Mouse (Mus musculus) c-Kit-positive CD71-positive TER-119-positive erythroid progenitor cells, embryonic 14.5 days (primary cell): ENCODE data around the gene Pnpla6.
"Not testable (repeated sequence)": the region's sequence is repeated elsewhere in the genome, so short reads cannot be mapped to it uniquely, and the experiment has no call there.

Source experiments
- DNase-seq: peaks from one replicate; pipeline ENCODE4 v3.0.0-alpha.2; 2013; ENCODE audit warnings: low spot score

Pnpla6 gene

GRCm38 (mm10) chr8:3576211-3576960 lies 61.2 kb downstream of the Pnpla6 start:
- no peak for DNase-seq

- no peak for DNase-seq
These were observed 64.5 kb downstream of the Pnpla6 start for GRCm38 (mm10) chr8:3579390-3580364.

- DNase-seq, result not testable (repeated sequence)
These were observed 66.8 kb downstream of the Pnpla6 start for GRCm38 (mm10) chr8:3581961-3582360.

GRCm38 (mm10) chr8:3586452-3586851 lies 71.3 kb downstream of the Pnpla6 start:
- peak; percentile 37 for DNase-seq

- no peak for DNase-seq
These were observed 71.8 kb downstream of the Pnpla6 start, which contains the start of gene Camsap3 for GRCm38 (mm10) chr8:3586993-3587390. Camsap3 (plus strand) TSS chr8:3587293.

- peak; percentile 48 for DNase-seq
These were observed 72.4 kb downstream of the Pnpla6 start for GRCm38 (mm10) chr8:3587391-3588257.

GRCm38 (mm10) chr8:3588258-3588633 lies 73.1 kb downstream of the Pnpla6 start:
- DNase-seq, result no peak

GRCm38 (mm10) chr8:3593470-3593869 lies 78.3 kb downstream of the Pnpla6 start:
- DNase-seq, result no peak
